ENCODE assay signal across 8 mouse cellular contexts in the genomic region with DNA sequence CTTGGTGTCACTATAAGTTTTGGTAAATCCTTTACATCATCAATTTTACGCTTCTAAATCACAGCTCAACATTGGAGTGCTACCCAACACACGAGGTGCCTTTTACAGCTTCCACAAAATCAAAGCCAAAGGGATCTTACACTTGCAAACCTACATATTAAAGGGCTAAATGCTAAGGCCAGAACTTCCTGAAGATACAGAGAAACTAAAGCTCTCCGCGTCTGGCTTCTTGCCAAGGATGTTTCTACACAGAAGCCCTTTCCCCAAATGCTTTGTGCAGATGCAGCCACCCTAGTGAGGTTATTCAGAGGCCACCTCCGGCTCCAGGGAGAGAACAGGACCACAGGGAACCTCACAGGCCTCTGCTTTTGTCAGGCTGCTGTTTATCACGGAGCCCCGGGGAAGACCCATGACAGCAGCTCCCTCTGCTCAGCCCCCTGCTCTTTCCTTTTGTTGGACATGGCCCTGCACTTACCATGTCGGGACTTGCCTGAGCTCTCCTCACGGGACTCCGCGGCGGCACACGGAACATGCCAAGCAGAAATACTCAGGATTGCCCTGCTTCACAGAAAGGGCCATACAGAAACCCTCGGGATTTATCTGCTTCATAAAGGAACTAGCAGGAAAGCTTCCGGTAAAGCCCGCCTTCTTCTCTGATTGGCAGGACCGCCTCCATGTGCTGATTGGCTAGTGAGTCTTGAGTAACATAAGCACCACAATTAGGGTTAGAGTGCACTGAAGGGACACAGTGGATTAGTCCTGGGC. TPM values are rescaled to one million over a fixed set of nuclear protein-coding genes. Genes with fewer than 3 reads are reported as not detected.
A peak's percentile ranks its signal among the peaks of the same experiment; 100 is the strongest.
DNase-seq lines count a peak whose midpoint lies in the region; ATAC-seq lines count a peak whose summit lies in the region.
"Not testable (repeated sequence)": the region's sequence is repeated elsewhere in the genome, so short reads cannot be mapped to it uniquely, and the experiment has no call there.

A gene (minus strand): TSS at position 653 of the 765 bp plus-strand sequence.

- ATAC-seq in CD4-positive, CD25-positive, alpha-beta regulatory T cell, adult 4 months = peak; percentile 98
- ATAC-seq in forebrain, embryonic 11.5 days (replicated peaks; ENCODE audit: low FRiP score) = peak; percentile 100
- peak; percentile 95 for ATAC-seq in heart, embryonic 15.5 days (replicated peaks; ENCODE audit: insufficient number of reproducible peaks, insufficient read depth, low FRiP score, low read depth)
- peak; percentile 98 for ATAC-seq in liver, embryonic 12.5 days

- not testable (repeated sequence) for H3K4me1 ChIP-seq in forebrain, embryonic 11.5 days (replicated peaks; ENCODE audit: control insufficient read depth, insufficient read depth, low read length); heart, embryonic 15.5 days (replicated peaks); liver, embryonic 12.5 days

- H3K4me3 ChIP-seq in forebrain, embryonic 11.5 days (ENCODE audit: low read depth, low read length) = peak within 1 kb of the TSS; percentile 54
- peak within 1 kb of the TSS; percentile 74 for H3K4me3 ChIP-seq in heart, embryonic 15.5 days
- peak within 1 kb of the TSS; percentile 65 for H3K4me3 ChIP-seq in liver, embryonic 12.5 days

- H3K9ac ChIP-seq in forebrain, embryonic 11.5 days (ENCODE audit: low read length) = peak within 1 kb of the TSS; percentile 74
- H3K9ac ChIP-seq in heart, embryonic 15.5 days = peak within 1 kb of the TSS; percentile 77
- peak within 1 kb of the TSS; percentile 55 for H3K9ac ChIP-seq in liver, embryonic 12.5 days

- H3K36me3 ChIP-seq in forebrain, embryonic 11.5 days (ENCODE audit: control insufficient read depth, insufficient read depth, low read length); heart, embryonic 15.5 days; liver, embryonic 12.5 days; splenic B cell, adult 2 months (ENCODE audit: control insufficient read depth, insufficient read depth, low read length, poor library complexity, severe bottlenecking): not testable (repeated sequence)

- H3K27me3 ChIP-seq in forebrain, embryonic 11.5 days (ENCODE audit: control insufficient read depth, insufficient read depth, low read length); heart, embryonic 15.5 days; liver, embryonic 12.5 days (replicated peaks); splenic B cell, adult 2 months (ENCODE audit: control insufficient read depth, insufficient read depth, low read length, poor library complexity, severe bottlenecking): not testable (repeated sequence)

- peak; percentile 60 for DNase-seq in c-Kit-positive CD71-negative TER-119-negative erythroid progenitor cells, embryonic 14.5 days (ENCODE audit: low read depth)
- peak; percentile 82 for DNase-seq in forebrain, embryonic 11.5 days (ENCODE audit: low spot score)
- peak; percentile 92 for DNase-seq in kidney, postnatal 14 days
- peak; percentile 81 for DNase-seq in naive thymus-derived CD4-positive, alpha-beta T cell, adult 2 months (ENCODE audit: low read depth)
- peak; percentile 74 for DNase-seq in splenic B cell, adult 2 months (ENCODE audit: low read depth, low spot score)

- WGBS in forebrain, embryonic 11.5 days = 4% methylated on average over 16 of the region's 17 CpGs
- 6% methylated on average over 17 of the region's 17 CpGs for WGBS in heart, embryonic 15.5 days
- 8% methylated on average over 17 of the region's 17 CpGs for WGBS in liver, embryonic 12.5 days (ENCODE audit: insufficient replicate concordance)

- peak within 1 kb of the TSS; percentile 57; the same call in 1 of the 2 replicates for H3K27ac ChIP-seq in forebrain, embryonic 11.5 days (ENCODE audit: low read depth, low read length)
- H3K27ac ChIP-seq in heart, embryonic 15.5 days = peak within 1 kb of the TSS; percentile 86
- 0 out of 2 replicates have a peak within 1 kb of the TSS, but pooled peaks have one; percentile 48 for H3K27ac ChIP-seq in liver, embryonic 12.5 days

- peak within 1 kb of the TSS; percentile 45 for H3K4me2 ChIP-seq in forebrain, embryonic 11.5 days (ENCODE audit: low read depth, low read length, severe bottlenecking)
- H3K4me2 ChIP-seq in heart, embryonic 15.5 days = peak within 1 kb of the TSS; percentile 54
- peak within 1 kb of the TSS; percentile 64 for H3K4me2 ChIP-seq in liver, embryonic 12.5 days

- not testable (repeated sequence) for H3K9me3 ChIP-seq in forebrain, embryonic 11.5 days (ENCODE audit: control insufficient read depth, low read length); heart, embryonic 15.5 days (replicated peaks); liver, embryonic 12.5 days (replicated peaks)

RNA-seq across cellular contexts. Expression of the gene that starts here (rescaled TPM):
- 10 to 100 TPM in 1 of 2 experiments, 1 to 10 TPM in 1; 4.5 to 11.8 TPM for polyA plus RNA-seq in CD4-positive, CD25-positive, alpha-beta regulatory T cell, adult 4 months (2017; shearing (Covaris generic))
- 9.4 and 11.7 TPM in 2 replicates for polyA plus RNA-seq in forebrain, embryonic 11.5 days (2014; fragmentation: Nextera tagmentation; extraction: Ambion mirVana)
- 4.1 and 4.7 TPM in 2 replicates for polyA plus RNA-seq in heart, embryonic 15.5 days (2015; fragmentation: Nextera tagmentation; extraction: Ambion mirVana)
- 1.5 and 1.8 TPM in 2 replicates for polyA plus RNA-seq in liver, embryonic 12.5 days (2016; fragmentation: Nextera tagmentation; extraction: Ambion mirVana)

Comparison
In these comparisons a context has a peak if more than half of its experiments do, and no peak if none do; other contexts are left out.
1. Peak in every context shown above with its lines: DNase-seq, ATAC-seq, H3K4me3 ChIP-seq and H3K27ac ChIP-seq.